Mouse (Mus musculus) forebrain, embryonic 11.5 days (tissue): Measurements from ENCODE around the gene Kif24. TPM values are rescaled to one million over a fixed set of nuclear protein-coding genes. Genes with fewer than 3 reads are reported as not detected.
"Not testable (repeated sequence)": the region's sequence is repeated elsewhere in the genome, so short reads cannot be mapped to it uniquely, and the experiment has no call there.

Source experiments
- ATAC-seq: fragments of 200-750 bp; cut with Nextera tagmentation; replicated peaks from 2 replicates; pipeline ENCODE4 v1.8.0; 2017; ENCODE audit warnings: moderate TSS enrichment; ENCODE audit not compliant: low FRiP score
- DNase-seq: peaks from one replicate; pipeline ENCODE4 v3.0.0-alpha.2; 2017; ENCODE audit warnings: low spot score
- H3K27ac ChIP-seq: fragments of 300-500 bp; sonication (generic); 2 replicates; pipeline ENCODE4 v1.5.1; 2014; ENCODE audit warnings: low read depth, low read length
- H3K27me3 ChIP-seq: fragments of 300-500 bp; sonication (generic); 2 replicates; pipeline ENCODE4 v1.6.1; 2014; ENCODE audit warnings: mild to moderate bottlenecking, low read length, mixed read lengths; ENCODE audit not compliant: control insufficient read depth, insufficient read depth
- H3K36me3 ChIP-seq: fragments of 300-500 bp; sonication (generic); 2 replicates; pipeline ENCODE4 v1.6.1; 2014; ENCODE audit warnings: mild to moderate bottlenecking, low read length, moderate library complexity, mixed read lengths; ENCODE audit not compliant: control insufficient read depth, insufficient read depth
- H3K4me1 ChIP-seq: fragments of 300-500 bp; sonication (generic); replicated peaks from 2 replicates; pipeline ENCODE4 v1.6.1; 2014; ENCODE audit warnings: low read length, mixed read lengths; ENCODE audit not compliant: control insufficient read depth, insufficient read depth
- H3K4me2 ChIP-seq: fragments of 300-500 bp; sonication (generic); 2 replicates; pipeline ENCODE4 v1.6.1; 2014; ENCODE audit warnings: low read depth, mild to moderate bottlenecking, low read length, moderate library complexity, mixed read lengths; ENCODE audit not compliant: severe bottlenecking
- H3K4me3 ChIP-seq: fragments of 300-500 bp; sonication (generic); 2 replicates; pipeline ENCODE4 v1.5.1; 2014; ENCODE audit warnings: low read depth, low read length
- H3K9ac ChIP-seq: fragments of 300-500 bp; sonication (generic); 2 replicates; pipeline ENCODE4 v1.6.1; 2014; ENCODE audit warnings: low read length
- H3K9me3 ChIP-seq: fragments of 300-500 bp; sonication (generic); 2 replicates; pipeline ENCODE4 v1.6.1; 2016; ENCODE audit warnings: low read length, mixed read lengths; ENCODE audit not compliant: control insufficient read depth
- WGBS: fragments of 180-500 bp; shearing (Covaris S2); extraction: QIAGEN DNeasy Blood & Tissue Kit; methylation state at CpG from one replicate; pipeline ENCODE4 v1.1.7; 2014; 5-methylcytosine and 5-hydroxymethylcytosine counted together
- polyA plus RNA-seq: library from polyadenylated mRNA; unstranded; fragments of >200 nt; fragmentation: Nextera tagmentation; extraction: Ambion mirVana; gene quantifications from 2 replicates; pipeline ENCODE4 v1.2.1, GENCODE M21; 2014

Gene Kif24
- polyA plus RNA-seq, 1 experiment from 2014 or later = 15.8 TPM

DNA sequence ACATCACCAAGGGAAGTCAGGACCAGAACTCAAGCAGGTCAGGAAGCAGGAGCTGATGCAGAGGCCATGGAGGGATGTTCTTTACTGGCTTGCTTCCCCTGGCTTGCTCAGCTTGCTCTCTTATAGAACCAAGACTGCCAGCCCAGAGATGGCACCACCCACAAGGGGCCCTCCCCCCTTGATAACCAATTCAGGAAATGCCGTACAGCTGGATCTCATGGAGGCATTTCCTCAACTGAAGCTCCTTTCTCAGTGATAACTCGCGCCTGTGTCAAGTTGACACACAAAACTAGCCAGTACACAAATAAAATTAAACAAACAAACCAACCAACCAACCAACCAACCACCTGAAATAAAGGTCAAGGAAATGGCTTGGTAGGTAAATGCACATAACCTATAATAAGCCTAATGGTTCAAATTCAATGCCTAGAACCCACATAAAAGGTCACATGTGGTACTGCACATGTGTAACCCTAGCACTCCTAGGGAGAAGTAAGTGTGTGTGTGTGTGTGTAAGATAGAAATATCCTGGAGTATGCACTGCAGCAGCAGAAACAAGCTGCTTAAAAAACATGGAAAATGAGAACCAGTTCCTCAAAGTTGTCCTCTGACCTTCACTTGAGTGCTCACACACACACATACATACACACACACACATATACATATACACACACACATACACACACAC lies 1.5 kb downstream of the Kif24 start:
- not testable (repeated sequence) for H3K27ac ChIP-seq, H3K36me3 ChIP-seq, H3K27me3 ChIP-seq, H3K4me1 ChIP-seq, H3K9me3 ChIP-seq, DNase-seq, ATAC-seq
- H3K4me3 ChIP-seq = peak overlapping the region; percentile 74
- peak overlapping the region; percentile 77; the same call in 1 of the 2 replicates for H3K9ac ChIP-seq
- WGBS = 83% methylated on average over 3 of the region's 3 CpGs
- H3K4me2 ChIP-seq = peak overlapping the region; percentile 80

DNA sequence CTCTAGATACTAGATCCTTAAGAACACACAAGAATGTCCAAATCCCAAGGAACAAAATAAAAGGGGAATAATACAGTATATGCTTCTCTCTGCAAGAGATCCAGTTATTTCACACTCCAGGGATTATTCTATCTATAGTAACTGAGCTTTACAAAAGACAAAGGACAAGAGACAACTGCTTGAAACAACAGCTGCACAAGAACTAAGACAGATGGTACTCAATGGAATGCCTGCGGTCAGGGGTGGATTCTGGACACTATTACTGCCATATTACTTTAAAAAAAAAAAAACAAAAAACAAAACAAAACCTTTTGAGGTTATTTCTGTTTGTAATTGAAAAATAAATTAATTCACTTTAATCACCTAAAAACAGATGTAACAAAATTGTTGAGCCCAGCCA lies 4.0 kb downstream of the Kif24 start:
- Histone ChIP-seq H3K27me3 (no peaks in the 10 kb centered on the region), H3K9ac (no peak overlapping the region), H3K36me3 (no peaks in the 10 kb centered on the region; the same call in 1 of the 2 replicates), H3K27ac (no peak overlapping the region), H3K4me2 (no peak overlapping the region), H3K9me3 (no peaks in the 10 kb centered on the region), H3K4me3 (no peak overlapping the region), H3K4me1 (no peaks in the 10 kb centered on the region)
- DNase-seq = no peak
- ATAC-seq = no peak
- 98% methylated on average over 1 of the region's 1 CpGs for WGBS

DNA sequence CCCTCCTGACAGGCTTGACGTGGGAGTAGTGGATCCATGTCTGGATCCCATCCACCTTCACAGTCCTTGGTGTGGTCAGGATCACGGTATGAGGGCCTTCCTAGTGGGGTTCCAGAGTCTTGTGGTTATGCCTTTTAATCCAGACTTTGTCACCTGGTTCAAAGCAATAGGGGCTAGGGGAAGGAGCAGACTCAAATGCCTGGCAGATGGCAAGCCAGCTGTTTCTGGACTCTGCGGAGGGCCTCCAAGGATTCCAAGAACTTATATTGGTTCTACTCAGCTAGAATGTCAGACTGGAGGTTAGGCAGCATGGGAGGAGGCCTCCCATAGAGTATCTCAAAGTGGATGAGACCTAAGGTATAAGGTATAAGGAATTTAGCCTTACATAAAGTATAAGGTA lies 17.1 kb downstream of the Kif24 start:
- ATAC-seq = no peak
- Histone ChIP-seq H3K4me2 (no peak overlapping the region), H3K27me3 (no peaks in the 10 kb centered on the region), H3K9ac (no peak overlapping the region), H3K27ac (no peak overlapping the region), H3K36me3 (no peaks in the 10 kb centered on the region), H3K4me1 (no peaks in the 10 kb centered on the region), H3K4me3 (no peak overlapping the region), H3K9me3 (no peaks in the 10 kb centered on the region)
- DNase-seq = no peak
- WGBS = 92% methylated on average over 3 of the region's 3 CpGs

DNA sequence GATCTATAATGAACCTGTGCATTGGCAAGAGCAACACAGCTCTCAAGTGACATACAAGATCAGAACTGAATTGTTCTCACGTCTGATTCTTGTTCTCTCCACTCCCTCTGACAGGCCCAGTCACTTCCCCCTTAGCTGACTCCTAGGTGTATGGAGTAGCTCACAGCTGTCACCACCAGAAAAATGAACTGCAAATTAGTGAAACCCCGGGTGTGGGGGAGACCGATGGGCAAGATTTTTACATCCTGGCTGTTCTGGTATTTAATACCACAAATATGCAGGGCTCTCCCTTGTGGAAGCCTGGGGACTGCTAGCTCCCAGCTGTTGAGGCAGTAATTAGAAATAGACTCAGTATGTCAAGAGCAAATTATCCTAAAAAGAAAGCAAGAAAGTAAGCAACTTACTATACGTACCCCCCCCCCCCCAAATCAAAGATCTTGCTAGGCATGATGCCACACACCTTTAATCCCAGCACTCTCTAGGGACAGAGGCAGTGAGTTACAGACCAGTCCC lies 21.8 kb downstream of the Kif24 start:
- H3K9me3 ChIP-seq = no peaks in the 10 kb centered on the region
- H3K4me1 ChIP-seq = no peaks in the 10 kb centered on the region
- ATAC-seq = no peak
- no peaks in the 10 kb centered on the region for H3K27me3 ChIP-seq
- no peak overlapping the region for H3K9ac ChIP-seq
- 86% methylated on average over 4 of the region's 4 CpGs for WGBS
- H3K27ac ChIP-seq = no peak overlapping the region
- H3K4me2 ChIP-seq = no peak overlapping the region
- DNase-seq = no peak
- no peak overlapping the region for H3K4me3 ChIP-seq
- H3K36me3 ChIP-seq = no peaks in the 10 kb centered on the region

DNA sequence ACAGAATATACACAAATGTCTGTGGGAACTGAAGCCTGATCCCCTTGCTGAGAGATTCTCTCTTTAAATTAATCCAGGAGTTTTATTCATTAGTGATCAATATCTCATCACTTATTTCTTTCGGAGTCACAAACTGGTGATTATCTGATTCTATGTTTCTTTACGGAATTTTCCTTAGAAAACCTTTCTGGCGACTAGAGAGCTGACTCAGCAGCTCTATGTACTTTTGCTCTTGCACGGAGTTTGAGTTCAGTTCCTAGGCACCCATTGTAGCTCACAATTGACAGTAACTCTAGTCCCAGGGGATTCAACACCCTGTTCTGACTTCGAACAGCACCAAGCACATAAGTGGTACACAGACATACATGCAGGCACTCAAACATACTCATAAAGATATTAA lies 25.8 kb downstream of the Kif24 start:
- no peaks in the 10 kb centered on the region for H3K36me3 ChIP-seq
- no peaks in the 10 kb centered on the region for H3K9me3 ChIP-seq
- no peak overlapping the region for H3K4me3 ChIP-seq
- DNase-seq (no peak), ATAC-seq (no peak)
- WGBS = 80% methylated on average over 5 of the region's 5 CpGs
- H3K9ac ChIP-seq = no peak overlapping the region
- H3K4me1 ChIP-seq = no peaks in the 10 kb centered on the region
- no peaks in the 10 kb centered on the region for H3K27me3 ChIP-seq
- no peak overlapping the region for H3K27ac ChIP-seq
- no peak overlapping the region for H3K4me2 ChIP-seq

DNA sequence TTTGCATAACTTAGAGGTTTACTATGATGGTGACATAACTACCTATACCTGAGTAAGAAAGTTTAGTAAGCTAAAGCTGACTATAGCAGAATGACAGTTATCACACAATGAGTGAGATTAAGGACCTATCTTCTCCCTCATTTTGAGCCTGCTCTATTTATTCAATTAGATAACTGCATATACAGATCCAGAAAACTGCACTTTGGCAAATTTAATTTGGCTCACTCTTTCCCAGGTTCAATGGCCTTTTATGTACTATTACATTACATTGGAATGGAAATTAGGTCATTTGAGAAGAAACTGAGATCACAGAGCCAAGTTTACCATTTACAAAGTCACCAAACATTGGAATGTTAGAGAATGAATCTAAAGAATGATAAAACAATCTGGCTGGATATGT lies 47.7 kb downstream of the Kif24 start:
- H3K27ac ChIP-seq = no peak overlapping the region
- H3K27me3 ChIP-seq = no peaks in the 10 kb centered on the region
- H3K36me3 ChIP-seq = no peaks in the 10 kb centered on the region
- H3K4me3 ChIP-seq = no peak overlapping the region
- H3K9me3 ChIP-seq = no peaks in the 10 kb centered on the region
- DNase-seq (no peak), ATAC-seq (no peak)
- no peak overlapping the region for H3K9ac ChIP-seq
- H3K4me2 ChIP-seq = no peak overlapping the region
- H3K4me1 ChIP-seq = no peaks in the 10 kb centered on the region

DNA sequence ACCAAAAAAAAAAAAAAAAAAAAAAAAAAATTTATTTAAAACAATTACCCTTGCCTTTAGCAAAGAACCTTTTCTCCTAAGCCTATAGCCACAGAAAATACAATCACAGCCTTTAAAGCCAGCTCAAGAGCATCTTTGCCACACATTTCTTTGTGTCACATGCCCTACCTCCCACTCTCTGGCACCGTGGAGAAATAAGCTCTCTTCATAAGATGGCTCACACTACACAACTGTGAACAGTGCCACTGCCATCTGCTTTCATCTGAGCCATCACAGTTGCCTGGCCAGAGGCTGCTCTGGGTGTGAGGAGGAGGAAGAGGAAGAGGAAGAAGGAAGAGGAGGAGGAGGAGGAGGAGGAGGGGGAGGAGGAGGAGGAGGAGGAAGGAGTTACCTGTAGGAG lies 55.3 kb downstream of the Kif24 start:
- DNase-seq (no peak), ATAC-seq (no peak)
- 90% methylated on average over 1 of the region's 1 CpGs for WGBS
- no peak overlapping the region for H3K4me3 ChIP-seq
- no peak overlapping the region for H3K4me2 ChIP-seq
- H3K27ac ChIP-seq = no peak overlapping the region
- H3K4me1 ChIP-seq = no peaks in the 10 kb centered on the region
- no peaks in the 10 kb centered on the region for H3K36me3 ChIP-seq
- H3K9ac ChIP-seq = no peak overlapping the region
- no peaks in the 10 kb centered on the region for H3K27me3 ChIP-seq
- H3K9me3 ChIP-seq = no peaks in the 10 kb centered on the region

DNA sequence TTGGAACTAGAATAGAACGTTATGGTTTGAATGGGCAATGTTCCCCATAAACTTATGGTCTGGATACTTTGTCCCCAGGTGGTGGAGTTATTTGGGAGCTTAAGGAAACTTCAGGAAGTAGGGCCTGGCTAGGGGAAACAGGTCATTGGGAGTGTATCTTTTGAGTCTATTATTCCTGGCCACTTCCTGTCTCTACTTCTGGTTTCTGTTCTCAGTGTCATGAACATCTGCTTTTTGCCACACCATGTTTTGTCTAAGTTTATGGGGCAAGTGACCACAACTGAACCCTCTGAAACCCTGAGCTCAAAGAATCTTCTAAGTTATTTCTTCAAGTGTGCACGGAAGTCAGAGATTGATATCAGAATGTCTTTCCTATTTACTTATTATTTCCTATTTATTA lies 57.3 kb downstream of the Kif24 start:
- ATAC-seq (no peak), DNase-seq (no peak)
- Histone ChIP-seq H3K27me3 (no peaks in the 10 kb centered on the region), H3K4me1 (no peaks in the 10 kb centered on the region), H3K9me3 (no peaks in the 10 kb centered on the region), H3K27ac (no peak overlapping the region), H3K9ac (no peak overlapping the region), H3K4me3 (no peak overlapping the region), H3K36me3 (no peaks in the 10 kb centered on the region), H3K4me2 (no peak overlapping the region)
- WGBS = 93% methylated on average over 2 of the region's 2 CpGs

DNA sequence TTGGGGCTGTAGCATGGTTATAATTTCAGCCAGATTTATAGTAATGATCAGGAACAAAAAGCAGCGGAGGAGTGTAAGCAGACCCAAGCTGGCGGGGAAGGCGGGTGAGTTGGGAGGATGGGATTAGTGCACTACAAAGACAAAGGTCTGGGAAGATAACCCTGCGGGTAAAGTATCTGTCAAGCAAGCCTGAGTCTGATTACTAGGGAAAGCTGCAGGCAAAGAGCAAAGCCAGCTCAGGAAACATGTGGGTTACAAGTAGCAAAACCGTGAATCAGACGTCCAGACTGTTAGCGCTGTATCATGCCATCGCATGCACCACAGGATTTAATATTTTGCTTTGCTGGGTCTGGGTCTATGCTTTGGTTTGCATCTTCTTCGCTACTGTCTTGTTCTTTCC lies 58.1 kb downstream of the Kif24 start:
- no peak overlapping the region for H3K27ac ChIP-seq
- no peak for ATAC-seq
- no peaks in the 10 kb centered on the region for H3K4me1 ChIP-seq
- H3K27me3 ChIP-seq = no peaks in the 10 kb centered on the region
- no peaks in the 10 kb centered on the region for H3K9me3 ChIP-seq
- no peak overlapping the region for H3K9ac ChIP-seq
- no peak for DNase-seq
- 84% methylated on average over 9 of the region's 9 CpGs for WGBS
- H3K4me2 ChIP-seq = no peak overlapping the region
- no peak overlapping the region for H3K4me3 ChIP-seq
- H3K36me3 ChIP-seq = no peaks in the 10 kb centered on the region
